Mouse (Mus musculus): ENCODE data around the gene Prmt3. TPM values are rescaled to one million over a fixed set of nuclear protein-coding genes. Genes with fewer than 3 reads are reported as not detected.

The Prmt3 gene
- 10 to 100 TPM; 12.1 to 12.7 TPM for polyA plus RNA-seq (2017; shearing (Covaris generic))

- peak; percentile 92 for ATAC-seq
Measured at GRCm38 (mm10) chr7:49778114-49778901, at the start of gene Prmt3. Gene Prmt3, plus strand, starts transcription at chr7:49778346.

DNA sequence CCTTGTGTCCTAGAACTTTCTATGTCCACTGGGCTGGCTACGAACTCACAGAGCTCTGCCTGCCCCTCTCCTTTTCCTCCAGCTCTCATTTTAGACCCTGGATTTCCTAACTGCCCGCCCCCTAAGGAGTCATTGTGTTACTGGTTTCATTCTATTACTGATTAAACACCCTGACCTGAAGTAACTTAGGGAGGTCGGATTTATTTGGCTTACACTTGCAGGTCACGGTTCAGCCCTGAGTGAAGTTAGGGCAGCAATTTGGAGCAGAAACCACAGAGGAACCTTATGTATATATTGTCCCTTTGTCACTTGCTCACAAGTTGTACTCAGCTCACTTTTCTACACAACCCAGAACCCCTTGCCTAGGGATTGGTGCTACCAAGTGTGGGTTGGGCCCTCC lies 43.8 kb upstream of the Prmt3 start:
- ATAC-seq = no peak

GRCm38 (mm10) chr7:49739448-49739847 lies 38.7 kb upstream of the Prmt3 start:
- ATAC-seq = no peak

DNA sequence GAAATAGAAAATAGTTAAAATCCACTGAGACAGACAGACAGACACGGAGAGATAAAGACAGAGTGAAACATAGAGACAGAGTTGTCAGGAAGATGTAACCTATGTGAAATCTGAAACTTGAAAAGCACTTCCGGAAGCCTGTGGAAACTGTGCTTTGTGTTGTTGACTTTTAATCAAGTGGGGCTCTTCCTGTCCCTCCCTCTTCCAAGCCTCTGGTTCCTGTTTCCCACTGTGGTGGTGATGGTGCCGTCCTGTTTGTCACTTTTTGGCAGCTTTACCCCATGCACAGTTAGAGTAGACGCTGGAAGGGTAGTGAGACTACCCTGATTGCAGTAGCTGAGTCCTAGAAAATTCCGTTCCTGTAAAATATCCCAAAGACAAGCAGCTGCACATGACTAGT lies 36.7 kb upstream of the Prmt3 start:
- peak; percentile 91 for ATAC-seq

DNA sequence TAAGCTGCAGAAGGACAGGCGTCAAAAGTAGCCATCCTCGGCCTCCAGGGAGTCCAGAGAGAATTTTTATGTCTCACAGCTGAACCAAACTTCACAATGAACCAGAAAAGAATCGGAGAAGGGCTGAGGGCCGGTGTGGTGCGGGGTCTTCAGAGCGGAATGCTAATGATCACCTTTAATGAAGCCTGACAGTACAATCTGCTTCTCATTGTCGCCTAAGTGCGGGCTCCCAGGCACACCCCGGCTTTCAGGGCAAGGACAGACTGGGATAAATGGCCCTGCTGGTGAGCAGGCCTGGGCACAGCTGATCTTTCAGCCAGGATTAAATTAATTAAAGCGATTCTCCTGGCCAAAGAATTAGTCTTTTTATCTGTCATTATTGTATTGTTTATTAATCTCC lies 36.2 kb upstream of the Prmt3 start:
- ATAC-seq = no peak

DNA sequence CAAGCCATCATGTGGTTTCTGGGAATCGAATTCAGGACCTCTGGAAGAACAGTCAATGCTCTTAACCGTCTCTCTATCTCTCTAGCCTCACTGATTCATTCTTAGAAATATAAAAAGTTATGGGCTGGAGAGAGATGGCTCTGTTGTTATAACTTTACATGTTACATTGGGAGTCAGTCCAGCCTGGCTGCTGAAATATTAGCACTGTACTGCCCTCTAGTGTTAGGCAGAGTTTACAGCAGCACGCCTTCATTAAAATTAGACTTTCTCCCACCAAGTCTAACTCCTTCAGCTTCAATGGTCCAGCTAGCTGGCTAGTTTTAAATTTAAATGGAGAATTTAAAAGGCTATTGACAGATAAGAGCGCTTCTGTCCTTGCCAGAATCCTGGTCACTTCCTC lies 27.0 kb upstream of the Prmt3 start:
- ATAC-seq = peak; percentile 66

DNA sequence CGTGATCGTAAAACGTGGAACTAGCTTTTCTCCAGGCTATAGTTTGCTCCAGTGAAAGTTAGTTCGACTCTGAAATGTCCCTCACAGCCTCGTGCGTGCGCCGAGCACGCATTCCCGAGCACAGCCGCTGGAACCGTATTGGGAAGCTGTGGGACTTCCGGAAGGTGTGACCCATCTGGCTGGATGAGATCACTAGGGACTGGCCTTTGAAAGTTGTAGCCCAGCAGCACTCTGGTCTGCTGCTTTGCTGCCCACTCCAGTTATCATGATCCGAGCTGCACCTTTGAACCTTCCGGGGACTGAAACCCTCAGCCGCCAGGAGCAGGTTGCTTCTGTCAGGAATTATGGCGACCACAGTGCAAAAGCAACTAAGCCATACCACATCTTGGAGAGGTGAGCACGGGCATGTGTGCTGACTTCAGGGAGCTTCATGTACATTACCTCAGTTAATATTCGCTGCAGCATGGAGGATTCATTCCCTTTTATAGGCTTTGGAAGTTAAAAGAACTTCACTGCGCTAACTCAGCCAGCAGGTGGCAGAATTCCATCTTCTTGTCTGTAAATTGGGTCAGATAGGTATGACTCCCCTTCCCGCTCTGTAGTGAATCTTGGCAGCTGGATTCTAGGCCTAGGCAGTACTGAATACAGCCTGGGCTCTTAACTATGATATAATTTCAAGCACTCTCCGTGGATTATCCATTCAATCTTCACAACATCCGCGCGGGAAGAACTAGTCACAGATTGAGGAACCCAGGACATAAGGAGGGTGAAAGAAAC lies 25.2 kb upstream of the Prmt3 start:
- peak; percentile 58 for ATAC-seq

DNA sequence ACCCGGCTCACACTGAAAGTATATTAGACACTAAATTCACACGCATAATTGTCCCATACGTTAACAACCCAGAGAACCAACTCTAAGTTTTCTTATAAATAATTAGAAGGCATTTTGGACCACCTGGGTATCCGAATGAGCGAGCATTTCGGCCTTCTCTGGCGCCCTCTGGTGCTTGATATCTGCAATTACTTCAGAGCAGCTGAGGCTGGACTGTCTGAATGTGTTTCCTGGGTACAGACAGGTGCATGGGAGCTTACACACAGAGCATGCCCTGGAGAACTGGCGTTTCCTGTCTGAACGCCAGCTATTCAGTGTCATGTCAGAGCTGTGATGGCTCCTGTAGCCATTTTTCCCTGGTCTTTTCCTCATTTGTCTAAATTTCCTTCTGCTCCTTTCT lies 23.4 kb upstream of the Prmt3 start:
- ATAC-seq = peak; percentile 61

DNA sequence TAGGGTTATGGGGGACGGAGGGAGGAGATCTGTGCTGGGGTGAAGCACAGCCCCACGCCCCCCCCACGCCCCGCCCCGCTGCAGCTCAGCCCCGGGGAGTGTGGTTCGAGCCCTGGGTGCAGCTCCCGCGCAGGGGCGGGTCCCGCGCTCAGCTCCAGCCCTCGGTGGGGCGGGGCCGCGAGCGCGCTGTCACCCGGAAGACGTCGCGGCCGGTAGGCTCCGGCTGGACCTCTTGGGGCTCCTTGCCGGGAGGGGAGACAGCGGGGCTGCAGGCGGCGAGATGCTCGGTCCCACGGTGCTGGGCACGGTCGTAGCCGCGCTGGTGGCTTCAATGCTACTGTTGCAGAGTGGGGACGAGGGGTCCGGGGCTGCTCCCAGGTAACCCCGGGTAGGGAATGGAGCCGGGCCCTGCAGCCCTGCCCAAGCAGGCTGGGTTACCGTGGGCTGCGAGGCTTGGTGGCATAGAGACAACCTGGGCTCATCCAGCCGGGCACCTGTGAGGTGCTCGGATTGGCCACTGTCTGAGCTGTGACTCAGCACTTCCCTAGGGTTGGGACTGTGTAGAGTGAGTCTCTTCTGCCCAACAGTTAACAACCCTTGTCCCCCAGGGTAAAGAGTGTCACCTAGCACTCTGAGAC lies 19.1 kb upstream of the Prmt3 start, which contains the start of gene Htatip2:
Gene Htatip2 (plus strand): TSS at position 182 of the 638 bp plus-strand sequence.
- ATAC-seq = peak; percentile 87

GRCm38 (mm10) chr7:49762605-49763004 lies 15.5 kb upstream of the Prmt3 start:
- no peak for ATAC-seq

- ATAC-seq = no peak
Measured at GRCm38 (mm10) chr7:49764011-49764716, 14.0 kb upstream of the Prmt3 start.

- ATAC-seq = no peak
Measured at GRCm38 (mm10) chr7:49766166-49766565, 12.0 kb upstream of the Prmt3 start.

DNA sequence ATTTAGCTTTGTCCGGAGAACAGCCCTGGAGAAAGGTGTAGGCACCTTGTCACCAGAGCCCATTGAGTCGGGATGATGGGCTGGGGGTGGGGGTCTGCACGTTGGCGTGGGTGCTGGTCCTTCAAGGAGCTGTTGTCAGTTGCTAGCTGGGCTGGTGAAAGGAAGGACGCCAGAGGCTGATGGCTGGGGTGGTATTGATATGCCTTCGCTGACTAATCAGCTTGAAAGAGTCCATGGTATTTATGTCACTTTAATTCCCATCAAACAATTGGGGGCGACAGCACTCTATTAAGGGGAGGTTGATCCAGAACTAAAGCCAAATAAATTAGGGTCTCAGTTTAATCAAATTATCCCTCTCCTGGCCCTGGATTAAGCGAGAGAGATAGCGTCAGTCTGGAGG lies 9.6 kb upstream of the Prmt3 start:
- no peak for ATAC-seq

GRCm38 (mm10) chr7:49774396-49774795 lies 3.8 kb upstream of the Prmt3 start:
- no peak for ATAC-seq

DNA sequence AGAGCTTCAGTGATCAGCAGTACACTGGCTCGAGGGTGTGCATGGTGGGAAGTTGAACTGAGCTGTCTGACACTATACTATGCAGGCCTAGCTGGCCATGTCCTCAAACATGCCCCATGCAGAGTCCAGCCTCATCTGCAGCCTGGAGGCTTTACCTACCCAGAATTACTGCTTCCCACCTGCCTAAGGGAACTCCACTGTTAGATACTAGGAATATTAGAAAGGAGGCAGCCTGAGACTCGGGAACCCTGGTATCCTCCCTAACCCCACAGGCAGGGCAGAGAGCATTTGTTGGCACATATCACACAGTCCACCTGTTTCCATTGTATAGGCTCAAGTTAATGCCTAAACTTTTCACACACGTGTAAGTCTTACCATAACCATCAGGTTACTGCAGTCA lies 561 bp upstream of the Prmt3 start:
- ATAC-seq = no peak

GRCm38 (mm10) chr7:49778904-49779615 lies 914 bp downstream of the Prmt3 start:
- no peak for ATAC-seq

DNA sequence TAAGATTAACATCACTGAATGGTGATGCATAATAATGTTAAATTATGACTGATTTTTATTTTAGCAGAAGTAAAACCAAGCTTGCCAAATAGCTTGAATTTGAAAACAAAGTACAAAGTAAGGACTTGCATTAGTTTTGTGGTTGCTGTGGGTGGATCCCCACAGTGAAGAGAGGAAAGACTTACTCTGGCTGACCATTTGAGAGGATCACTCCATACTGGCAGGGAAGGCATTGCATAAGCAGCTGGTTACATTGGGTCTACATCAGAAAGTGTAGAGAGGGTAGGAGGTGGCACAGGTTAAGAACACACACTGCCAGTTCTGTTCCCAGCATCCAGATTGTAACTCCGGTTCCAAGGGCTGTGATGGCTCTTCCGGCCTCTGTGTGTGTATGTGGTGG lies 4.9 kb downstream of the Prmt3 start:
- no peak for ATAC-seq

GRCm38 (mm10) chr7:49785141-49785540 lies 7.0 kb downstream of the Prmt3 start:
- no peak for ATAC-seq

DNA sequence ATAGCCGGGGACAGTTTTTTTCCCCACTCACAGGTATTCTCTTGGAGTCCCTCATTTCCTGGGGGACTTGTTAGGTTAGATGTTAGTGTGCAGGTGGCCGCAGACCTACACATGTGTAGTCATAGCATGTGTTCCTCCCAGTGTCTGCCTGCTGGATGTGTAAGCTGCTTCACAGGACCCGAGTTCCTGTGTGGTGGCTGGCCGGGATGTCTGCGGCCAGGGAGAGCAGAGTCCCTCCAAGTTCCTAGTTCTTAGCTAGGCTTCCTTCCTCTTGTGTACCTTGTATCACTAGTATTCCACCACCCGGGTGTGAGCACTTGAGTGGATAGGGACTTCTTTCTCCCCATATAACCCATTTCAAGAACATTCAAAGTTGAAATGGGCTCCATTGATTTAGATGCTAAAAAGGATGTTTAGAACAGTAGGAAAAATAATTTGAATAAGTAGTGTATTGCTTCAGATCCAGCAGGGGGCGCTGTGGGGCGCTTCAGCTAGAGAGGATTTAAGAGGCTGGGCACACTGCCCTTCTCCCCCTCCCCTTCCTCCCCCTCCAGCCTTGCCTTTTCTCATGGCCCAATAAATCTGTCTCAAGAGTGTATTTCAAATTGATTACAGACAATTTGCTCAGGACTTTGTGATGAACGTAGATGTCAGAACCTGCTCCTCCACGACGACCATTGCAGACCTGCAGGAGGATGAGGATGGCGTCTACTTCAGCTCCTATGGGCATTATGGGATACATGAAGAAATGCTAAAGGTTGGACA lies 8.7 kb downstream of the Prmt3 start:
- no peak for ATAC-seq

DNA sequence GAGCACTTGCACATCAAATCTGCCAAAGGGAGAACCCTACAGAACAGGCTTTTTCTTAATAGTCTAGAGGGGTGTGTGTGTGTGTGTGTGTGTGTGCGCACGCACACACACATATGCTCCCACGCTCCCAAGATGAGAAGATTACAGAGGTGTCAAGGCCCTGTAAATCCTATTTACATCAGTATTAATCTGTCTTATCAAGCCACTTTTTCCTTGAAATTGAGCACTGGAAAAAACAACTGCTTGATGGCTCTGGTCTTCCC lies 9.2 kb downstream of the Prmt3 start:
- ATAC-seq = no peak

DNA sequence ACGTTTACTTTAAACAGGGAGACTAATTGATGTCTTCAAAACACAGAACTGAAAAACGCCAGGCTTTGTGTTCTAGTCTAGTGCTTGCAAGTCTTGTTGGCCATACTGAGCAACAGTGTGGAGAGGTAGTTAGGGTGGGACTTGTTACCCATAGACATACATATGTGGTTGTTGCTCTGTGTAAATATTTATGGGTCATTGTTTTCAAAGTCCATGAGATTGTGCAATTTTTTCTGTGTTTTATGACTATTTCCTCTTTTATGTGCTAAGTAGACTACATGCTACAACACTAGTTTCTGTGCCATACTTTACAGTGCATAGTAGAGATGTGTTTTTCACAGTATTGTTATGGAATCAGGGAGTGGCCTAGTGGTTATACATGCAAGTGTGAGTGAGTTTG lies 16.2 kb downstream of the Prmt3 start:
- no peak for ATAC-seq

GRCm38 (mm10) chr7:49797171-49797570 lies 19.0 kb downstream of the Prmt3 start:
- no peak for ATAC-seq
